Mouse (Mus musculus): ENCODE data around the gene Thap4. TPM values are rescaled to one million over a fixed set of nuclear protein-coding genes. Genes with fewer than 3 reads are reported as not detected.
"Not testable (repeated sequence)": the region's sequence is repeated elsewhere in the genome, so short reads cannot be mapped to it uniquely, and the experiment has no call there.

Thap4 gene
- polyA plus RNA-seq, 1 experiment from 2014 or later = 52.8 TPM

- 92% methylated on average over 6 of the region's 6 CpGs for WGBS
- no peak for ATAC-seq (ENCODE audit: insufficient number of reproducible peaks, insufficient read depth, low FRiP score, low TSS enrichment, low read depth)
- no peak overlapping the region for H3K4me3 ChIP-seq (replicated peaks)
- no peaks in the 10 kb centered on the region for H3K27me3 ChIP-seq
- H3K9ac ChIP-seq (replicated peaks) = no peak overlapping the region
- peaks cover 36% of the 10 kb centered on the region for H3K36me3 ChIP-seq
- H3K4me1 ChIP-seq (replicated peaks) = no peaks in the 10 kb centered on the region
- H3K9me3 ChIP-seq = no peaks in the 10 kb centered on the region
- H3K4me2 ChIP-seq = no peak overlapping the region
- no peak overlapping the region for H3K27ac ChIP-seq
Observed at GRCm38 (mm10) chr1:93767600-93767999, 12.9 kb upstream of the Thap4 start.

GRCm38 (mm10) chr1:93764871-93765591 is 10.4 kb upstream of the Thap4 start:
- Histone ChIP-seq H3K36me3 (peaks cover 22% of the 10 kb centered on the region), H3K27me3 (no peaks in the 10 kb centered on the region), H3K9ac (replicated peaks) (no peak overlapping the region), H3K4me1 (replicated peaks) (no peaks in the 10 kb centered on the region), H3K4me3 (replicated peaks) (no peak overlapping the region), H3K4me2 (no peak overlapping the region), H3K9me3 (no peaks in the 10 kb centered on the region), H3K27ac (no peak overlapping the region)
- 91% methylated on average over 9 of the region's 9 CpGs for WGBS
- no peak for ATAC-seq (ENCODE audit: insufficient number of reproducible peaks, insufficient read depth, low FRiP score, low TSS enrichment, low read depth)

GRCm38 (mm10) chr1:93763531-93763930 is 8.9 kb upstream of the Thap4 start:
- H3K9ac ChIP-seq (replicated peaks); H3K36me3 ChIP-seq; ATAC-seq (ENCODE audit: insufficient number of reproducible peaks, insufficient read depth, low FRiP score, low TSS enrichment, low read depth); H3K27ac ChIP-seq; H3K27me3 ChIP-seq; H3K4me2 ChIP-seq; H3K9me3 ChIP-seq; H3K4me3 ChIP-seq (replicated peaks); H3K4me1 ChIP-seq (replicated peaks): not testable (repeated sequence)
- WGBS = 85% methylated on average over 3 of the region's 3 CpGs

- H3K36me3 ChIP-seq = 0 out of 2 replicates have a peak, but pooled peaks cover 4% of the 10 kb centered on the region
- H3K4me1 ChIP-seq (replicated peaks) = no peaks in the 10 kb centered on the region
- no peak overlapping the region for H3K27ac ChIP-seq
- H3K4me3 ChIP-seq (replicated peaks) = no peak overlapping the region
- H3K27me3 ChIP-seq = no peaks in the 10 kb centered on the region
- no peak overlapping the region for H3K9ac ChIP-seq (replicated peaks)
- ATAC-seq (ENCODE audit: insufficient number of reproducible peaks, insufficient read depth, low FRiP score, low TSS enrichment, low read depth) = no peak
- no peak overlapping the region for H3K4me2 ChIP-seq
- no peaks in the 10 kb centered on the region for H3K9me3 ChIP-seq
- 93% methylated on average over 1 of the region's 1 CpGs for WGBS
Observed at GRCm38 (mm10) chr1:93760076-93760475, 5.4 kb upstream of the Thap4 start.

GRCm38 (mm10) chr1:93756154-93756553 is 1.5 kb upstream of the Thap4 start:
- no peak overlapping the region for H3K4me3 ChIP-seq (replicated peaks)
- peaks cover 11% of the 10 kb centered on the region for H3K4me1 ChIP-seq (replicated peaks)
- H3K9me3 ChIP-seq = no peaks in the 10 kb centered on the region
- H3K27me3 ChIP-seq = no peaks in the 10 kb centered on the region
- H3K27ac ChIP-seq = no peak overlapping the region
- no peak overlapping the region for H3K9ac ChIP-seq (replicated peaks)
- peak overlapping the region; percentile 89; the same call in 1 of the 2 replicates for H3K4me2 ChIP-seq
- H3K36me3 ChIP-seq = 0 out of 2 replicates have a peak, but pooled peaks cover 4% of the 10 kb centered on the region
- ATAC-seq (ENCODE audit: insufficient number of reproducible peaks, insufficient read depth, low FRiP score, low TSS enrichment, low read depth) = no peak

GRCm38 (mm10) chr1:93755618-93756017 is 954 bp upstream of the Thap4 start:
- H3K4me3 ChIP-seq (replicated peaks) = peak overlapping the region; percentile 95
- peak overlapping the region; percentile 89 for H3K4me2 ChIP-seq
- 25% methylated on average over 7 of the region's 7 CpGs for WGBS
- no peaks in the 10 kb centered on the region for H3K27me3 ChIP-seq
- peaks cover 11% of the 10 kb centered on the region for H3K4me1 ChIP-seq (replicated peaks)
- peaks cover 5% of the 10 kb centered on the region for H3K36me3 ChIP-seq
- ATAC-seq (ENCODE audit: insufficient number of reproducible peaks, insufficient read depth, low FRiP score, low TSS enrichment, low read depth) = no peak
- H3K9me3 ChIP-seq = no peaks in the 10 kb centered on the region
- peak overlapping the region; percentile 87; the same call in 1 of the 2 replicates for H3K27ac ChIP-seq
- H3K9ac ChIP-seq (replicated peaks) = peak overlapping the region; percentile 89

- peak overlapping the region; percentile 87 for H3K27ac ChIP-seq
- H3K9ac ChIP-seq (replicated peaks) = peak overlapping the region; percentile 89
- ATAC-seq (ENCODE audit: insufficient number of reproducible peaks, insufficient read depth, low FRiP score, low TSS enrichment, low read depth) = no peak
- H3K4me1 ChIP-seq (replicated peaks) = peaks cover 11% of the 10 kb centered on the region
- H3K27me3 ChIP-seq = no peaks in the 10 kb centered on the region
- peak overlapping the region; percentile 95 for H3K4me3 ChIP-seq (replicated peaks)
- WGBS = 1% methylated on average over 13 of the region's 13 CpGs
- no peaks in the 10 kb centered on the region for H3K9me3 ChIP-seq
- peaks cover 7% of the 10 kb centered on the region for H3K36me3 ChIP-seq
- peak overlapping the region; percentile 89 for H3K4me2 ChIP-seq
Observed at GRCm38 (mm10) chr1:93755291-93755610, 587 bp upstream of the Thap4 start.

- Histone ChIP-seq H3K9ac (replicated peaks) (peak overlapping the region; percentile 89), H3K27me3 (no peaks in the 10 kb centered on the region), H3K36me3 (peaks cover 19% of the 10 kb centered on the region), H3K27ac (peak overlapping the region; percentile 87), H3K4me1 (replicated peaks) (peaks cover 11% of the 10 kb centered on the region), H3K9me3 (no peaks in the 10 kb centered on the region), H3K4me3 (replicated peaks) (peak overlapping the region; percentile 95), H3K4me2 (peak overlapping the region; percentile 89)
- peak; percentile 64 for ATAC-seq (ENCODE audit: insufficient number of reproducible peaks, insufficient read depth, low FRiP score, low TSS enrichment, low read depth)
- under 1% methylated on average over 59 of the region's 59 CpGs for WGBS
Observed at GRCm38 (mm10) chr1:93753911-93754572, 622 bp downstream of the Thap4 start.

GRCm38 (mm10) chr1:93751290-93751689 is 3.4 kb downstream of the Thap4 start, which contains the start of gene Atg4b:
Gene Atg4b, plus strand, starts transcription at chr1:93751500.
- 89% methylated on average over 6 of the region's 6 CpGs for WGBS

GRCm38 (mm10) chr1:93748539-93748938 is 6.1 kb downstream of the Thap4 start:
- H3K9me3 ChIP-seq = no peaks in the 10 kb centered on the region
- H3K27me3 ChIP-seq = no peaks in the 10 kb centered on the region
- H3K36me3 ChIP-seq = peaks cover 52% of the 10 kb centered on the region
- H3K4me1 ChIP-seq (replicated peaks) = peaks cover 8% of the 10 kb centered on the region
- H3K4me3 ChIP-seq (replicated peaks) = no peak overlapping the region
- no peak for ATAC-seq (ENCODE audit: insufficient number of reproducible peaks, insufficient read depth, low FRiP score, low TSS enrichment, low read depth)
- 95% methylated on average over 1 of the region's 1 CpGs for WGBS
- H3K4me2 ChIP-seq = no peak overlapping the region
- H3K9ac ChIP-seq (replicated peaks) = no peak overlapping the region
- no peak overlapping the region for H3K27ac ChIP-seq

More at GRCm38 (mm10) chr1:93751290-93751689, 3.4 kb downstream of the Thap4 start, which contains the start of gene Atg4b:
- no peak within 1 kb of the TSS for H3K4me3 ChIP-seq (replicated peaks)
- no peak for ATAC-seq (ENCODE audit: insufficient number of reproducible peaks, insufficient read depth, low FRiP score, low TSS enrichment, low read depth)
- H3K27me3 ChIP-seq = no peaks in the 10 kb centered on the region
- H3K9ac ChIP-seq (replicated peaks) = no peak within 1 kb of the TSS
- peaks cover 11% of the 10 kb centered on the region for H3K4me1 ChIP-seq (replicated peaks)
- H3K4me2 ChIP-seq = no peak within 1 kb of the TSS
- no peaks in the 10 kb centered on the region for H3K9me3 ChIP-seq
- H3K36me3 ChIP-seq = peaks cover 30% of the 10 kb centered on the region
- no peak within 1 kb of the TSS for H3K27ac ChIP-seq

GRCm38 (mm10) chr1:93746179-93746578 is 8.5 kb downstream of the Thap4 start:
- Histone ChIP-seq H3K36me3 (peaks cover 60% of the 10 kb centered on the region), H3K9me3 (no peaks in the 10 kb centered on the region), H3K4me3 (replicated peaks) (no peak overlapping the region), H3K4me2 (no peak overlapping the region), H3K4me1 (replicated peaks) (no peaks in the 10 kb centered on the region), H3K27me3 (no peaks in the 10 kb centered on the region), H3K9ac (replicated peaks) (no peak overlapping the region), H3K27ac (no peak overlapping the region)
- no peak for ATAC-seq (ENCODE audit: insufficient number of reproducible peaks, insufficient read depth, low FRiP score, low TSS enrichment, low read depth)
- WGBS = 82% methylated on average over 5 of the region's 5 CpGs
